Mouse (Mus musculus): ENCODE data around the gene Polr2m. TPM values are rescaled to one million over a fixed set of nuclear protein-coding genes. Genes with fewer than 3 reads are reported as not detected.
A peak's percentile ranks its signal among the peaks of the same experiment; 100 is the strongest.

Gene Polr2m
- polyA plus RNA-seq (2015; fragmentation: Nextera tagmentation; extraction: Ambion mirVana) = 105 TPM in 2 replicates

GRCm38 (mm10) chr9:71485475-71486094 lies at the start of gene Polr2m:
Polr2m (minus strand) TSS chr9:71485935.
- peak within 1 kb of the TSS; percentile 95 for H3K9ac ChIP-seq
- WGBS (ENCODE audit: insufficient replicate concordance) = under 1% methylated on average over 70 of the region's 70 CpGs
- ATAC-seq (ENCODE audit: insufficient read depth) = peak; percentile 93
- peak within 1 kb of the TSS; percentile 85 for H3K27ac ChIP-seq (replicated peaks)
- 0 out of 2 replicates have a peak, but pooled peaks cover 12% of the 10 kb centered on the region for H3K27me3 ChIP-seq
- peak within 1 kb of the TSS; percentile 69 for H3K4me2 ChIP-seq
- H3K4me3 ChIP-seq (replicated peaks) = peak within 1 kb of the TSS; percentile 95
- H3K9me3 ChIP-seq (replicated peaks) = no peaks in the 10 kb centered on the region
- peaks cover 26% of the 10 kb centered on the region for H3K4me1 ChIP-seq (replicated peaks)
- peaks cover 31% of the 10 kb centered on the region for H3K36me3 ChIP-seq (replicated peaks)

GRCm38 (mm10) chr9:71535036-71535435 lies 49.3 kb upstream of the Polr2m start:
- Histone ChIP-seq H3K27ac (replicated peaks) (no peak overlapping the region), H3K4me1 (replicated peaks) (no peaks in the 10 kb centered on the region), H3K9me3 (replicated peaks) (no peaks in the 10 kb centered on the region), H3K27me3 (no peaks in the 10 kb centered on the region), H3K9ac (no peak overlapping the region), H3K4me3 (replicated peaks) (no peak overlapping the region), H3K36me3 (replicated peaks) (no peaks in the 10 kb centered on the region), H3K4me2 (no peak overlapping the region)
- ATAC-seq (ENCODE audit: insufficient read depth) = no peak
- WGBS (ENCODE audit: insufficient replicate concordance) = 77% methylated on average over 2 of the region's 2 CpGs

GRCm38 (mm10) chr9:71529960-71530359 lies 44.2 kb upstream of the Polr2m start:
- no peak for ATAC-seq (ENCODE audit: insufficient read depth)
- no peaks in the 10 kb centered on the region for H3K9me3 ChIP-seq (replicated peaks)
- H3K27ac ChIP-seq (replicated peaks) = no peak overlapping the region
- H3K36me3 ChIP-seq (replicated peaks) = no peaks in the 10 kb centered on the region
- no peak overlapping the region for H3K4me2 ChIP-seq
- no peak overlapping the region for H3K9ac ChIP-seq
- 0 out of 2 replicates have a peak, but pooled peaks cover 4% of the 10 kb centered on the region for H3K27me3 ChIP-seq
- no peaks in the 10 kb centered on the region for H3K4me1 ChIP-seq (replicated peaks)
- H3K4me3 ChIP-seq (replicated peaks) = no peak overlapping the region
- 46% methylated on average over 2 of the region's 2 CpGs for WGBS (ENCODE audit: insufficient replicate concordance)

GRCm38 (mm10) chr9:71527438-71527837 lies 41.7 kb upstream of the Polr2m start:
- no peak for ATAC-seq (ENCODE audit: insufficient read depth)
- Histone ChIP-seq H3K27ac (replicated peaks) (no peak overlapping the region), H3K27me3 (0 out of 2 replicates have a peak, but pooled peaks cover 4% of the 10 kb centered on the region), H3K9ac (no peak overlapping the region), H3K4me1 (replicated peaks) (no peaks in the 10 kb centered on the region), H3K4me3 (replicated peaks) (no peak overlapping the region), H3K4me2 (no peak overlapping the region), H3K36me3 (replicated peaks) (no peaks in the 10 kb centered on the region), H3K9me3 (replicated peaks) (no peaks in the 10 kb centered on the region)
- 65% methylated on average over 9 of the region's 9 CpGs for WGBS (ENCODE audit: insufficient replicate concordance)

GRCm38 (mm10) chr9:71523901-71524300 lies 38.2 kb upstream of the Polr2m start:
- no peak overlapping the region for H3K4me2 ChIP-seq
- no peak overlapping the region for H3K4me3 ChIP-seq (replicated peaks)
- no peak overlapping the region for H3K27ac ChIP-seq (replicated peaks)
- 60% methylated on average over 4 of the region's 4 CpGs for WGBS (ENCODE audit: insufficient replicate concordance)
- H3K36me3 ChIP-seq (replicated peaks) = no peaks in the 10 kb centered on the region
- no peaks in the 10 kb centered on the region for H3K4me1 ChIP-seq (replicated peaks)
- no peak overlapping the region for H3K9ac ChIP-seq
- no peaks in the 10 kb centered on the region for H3K9me3 ChIP-seq (replicated peaks)
- no peak for ATAC-seq (ENCODE audit: insufficient read depth)
- 0 out of 2 replicates have a peak, but pooled peaks cover 4% of the 10 kb centered on the region for H3K27me3 ChIP-seq

- no peaks in the 10 kb centered on the region for H3K36me3 ChIP-seq (replicated peaks)
- no peak overlapping the region for H3K4me2 ChIP-seq
- H3K27me3 ChIP-seq = no peaks in the 10 kb centered on the region
- no peaks in the 10 kb centered on the region for H3K4me1 ChIP-seq (replicated peaks)
- no peak overlapping the region for H3K4me3 ChIP-seq (replicated peaks)
- H3K27ac ChIP-seq (replicated peaks) = no peak overlapping the region
- no peaks in the 10 kb centered on the region for H3K9me3 ChIP-seq (replicated peaks)
- no peak for ATAC-seq (ENCODE audit: insufficient read depth)
- 58% methylated on average over 3 of the region's 3 CpGs for WGBS (ENCODE audit: insufficient replicate concordance)
- no peak overlapping the region for H3K9ac ChIP-seq
Observed at GRCm38 (mm10) chr9:71519836-71520235, 34.1 kb upstream of the Polr2m start.

- Histone ChIP-seq H3K4me3 (replicated peaks) (no peak overlapping the region), H3K4me1 (replicated peaks) (no peaks in the 10 kb centered on the region), H3K27ac (replicated peaks) (no peak overlapping the region), H3K4me2 (no peak overlapping the region), H3K9me3 (replicated peaks) (no peaks in the 10 kb centered on the region), H3K9ac (no peak overlapping the region), H3K36me3 (replicated peaks) (no peaks in the 10 kb centered on the region), H3K27me3 (no peaks in the 10 kb centered on the region)
- ATAC-seq (ENCODE audit: insufficient read depth) = no peak
- 19% methylated on average over 4 of the region's 4 CpGs for WGBS (ENCODE audit: insufficient replicate concordance)
Observed at GRCm38 (mm10) chr9:71517487-71517886, 31.8 kb upstream of the Polr2m start.

GRCm38 (mm10) chr9:71515862-71516261 lies 30.1 kb upstream of the Polr2m start:
- Histone ChIP-seq H3K4me2 (no peak overlapping the region), H3K9ac (no peak overlapping the region), H3K4me3 (replicated peaks) (no peak overlapping the region), H3K4me1 (replicated peaks) (no peaks in the 10 kb centered on the region), H3K9me3 (replicated peaks) (no peaks in the 10 kb centered on the region), H3K27me3 (no peaks in the 10 kb centered on the region), H3K36me3 (replicated peaks) (no peaks in the 10 kb centered on the region), H3K27ac (replicated peaks) (no peak overlapping the region)
- ATAC-seq (ENCODE audit: insufficient read depth) = no peak
- 71% methylated on average over 4 of the region's 4 CpGs for WGBS (ENCODE audit: insufficient replicate concordance)

- Histone ChIP-seq H3K27me3 (no peaks in the 10 kb centered on the region), H3K9ac (no peak overlapping the region), H3K4me1 (replicated peaks) (no peaks in the 10 kb centered on the region), H3K9me3 (replicated peaks) (no peaks in the 10 kb centered on the region), H3K36me3 (replicated peaks) (no peaks in the 10 kb centered on the region), H3K4me2 (no peak overlapping the region), H3K27ac (replicated peaks) (no peak overlapping the region), H3K4me3 (replicated peaks) (no peak overlapping the region)
- no peak for ATAC-seq (ENCODE audit: insufficient read depth)
- 56% methylated on average over 4 of the region's 4 CpGs for WGBS (ENCODE audit: insufficient replicate concordance)
Observed at GRCm38 (mm10) chr9:71513566-71513965, 27.8 kb upstream of the Polr2m start.

GRCm38 (mm10) chr9:71512899-71513298 lies 27.2 kb upstream of the Polr2m start:
- Histone ChIP-seq H3K4me1 (replicated peaks) (no peaks in the 10 kb centered on the region), H3K9me3 (replicated peaks) (no peaks in the 10 kb centered on the region), H3K4me2 (no peak overlapping the region), H3K27ac (replicated peaks) (no peak overlapping the region), H3K9ac (no peak overlapping the region), H3K27me3 (no peaks in the 10 kb centered on the region), H3K4me3 (replicated peaks) (no peak overlapping the region), H3K36me3 (replicated peaks) (no peaks in the 10 kb centered on the region)
- ATAC-seq (ENCODE audit: insufficient read depth) = no peak
- WGBS (ENCODE audit: insufficient replicate concordance) = 45% methylated on average over 10 of the region's 10 CpGs

- Histone ChIP-seq H3K9me3 (replicated peaks) (no peaks in the 10 kb centered on the region), H3K4me2 (no peak overlapping the region), H3K27ac (replicated peaks) (no peak overlapping the region), H3K36me3 (replicated peaks) (no peaks in the 10 kb centered on the region), H3K4me3 (replicated peaks) (no peak overlapping the region), H3K27me3 (no peaks in the 10 kb centered on the region; the same call in 1 of the 2 replicates), H3K4me1 (replicated peaks) (no peaks in the 10 kb centered on the region), H3K9ac (no peak overlapping the region)
- no peak for ATAC-seq (ENCODE audit: insufficient read depth)
- 57% methylated on average over 10 of the region's 10 CpGs for WGBS (ENCODE audit: insufficient replicate concordance)
Observed at GRCm38 (mm10) chr9:71498391-71499182, 12.9 kb upstream of the Polr2m start.

Data from liver, embryonic 15.5 days (tissue).